Mouse (Mus musculus): ENCODE measurements around the gene Arhgef26. TPM values are rescaled to one million over a fixed set of nuclear protein-coding genes. Genes with fewer than 3 reads are reported as not detected.

Arhgef26 gene
- polyA plus RNA-seq, 1 experiment from 2014 or later: 5.9 TPM

- DNase-seq (ENCODE audit: low spot score): peak; percentile 74
- Histone ChIP-seq H3K36me3 (ENCODE audit: control insufficient read depth, insufficient read depth, low read length) (peaks cover 12% of the 10 kb centered on the region; the same call in 1 of the 2 replicates), H3K9me3 (ENCODE audit: control insufficient read depth, low read length) (no peaks in the 10 kb centered on the region), H3K9ac (ENCODE audit: low read length) (no peak overlapping the region), H3K4me2 (replicated peaks; ENCODE audit: low read depth) (no peak overlapping the region), H3K27ac (replicated peaks) (no peak overlapping the region), H3K27me3 (ENCODE audit: control insufficient read depth, insufficient read depth, low read length) (no peaks in the 10 kb centered on the region), H3K4me1 (replicated peaks; ENCODE audit: control insufficient read depth, insufficient read depth) (no peaks in the 10 kb centered on the region), H3K4me3 (ENCODE audit: low read depth, low read length) (no peak overlapping the region)
- 39% methylated on average over 6 of the region's 6 CpGs for WGBS
- TF ChIP-seq CTCF (IDR thresholded peaks at IDR 0.05; ENCODE audit: low read depth) (peak; percentile 88), EP300 (optimal IDR thresholded peaks at IDR 0.05) (no peak)
- peak; percentile 77; the same call in 1 of the 2 replicates for ATAC-seq (ENCODE audit: low FRiP score, low TSS enrichment)
These were observed 120.3 kb downstream of the Arhgef26 start for GRCm38 (mm10) chr3:62458284-62459013.

DNA sequence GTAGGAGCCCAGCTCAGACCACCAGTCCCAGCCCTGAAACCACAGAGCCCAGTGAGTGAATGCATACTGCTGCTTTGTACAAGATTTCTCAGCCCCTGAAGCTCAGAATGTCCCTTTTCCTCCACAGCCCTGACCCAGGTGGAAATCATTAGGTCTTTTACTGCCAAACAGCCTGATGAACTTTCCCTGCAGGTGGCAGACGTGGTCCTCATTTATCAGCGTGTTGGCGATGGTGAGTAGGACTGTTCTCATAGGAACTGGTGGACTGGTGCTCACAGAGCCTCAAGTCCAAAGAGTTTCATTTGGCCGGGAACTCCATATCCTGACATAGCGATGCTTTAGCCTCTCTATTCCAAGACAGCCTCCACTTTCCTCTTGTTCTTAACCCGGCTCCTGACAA lies 121.3 kb downstream of the Arhgef26 start:
- ATAC-seq (ENCODE audit: low FRiP score, low TSS enrichment) (no peak), DNase-seq (ENCODE audit: low spot score) (no peak)
- TF ChIP-seq CTCF (IDR thresholded peaks at IDR 0.05; ENCODE audit: low read depth) (no peak), EP300 (optimal IDR thresholded peaks at IDR 0.05) (no peak)
- Histone ChIP-seq H3K36me3 (ENCODE audit: control insufficient read depth, insufficient read depth, low read length) (peaks cover 12% of the 10 kb centered on the region; the same call in 1 of the 2 replicates), H3K4me3 (ENCODE audit: low read depth, low read length) (no peak overlapping the region), H3K27ac (replicated peaks) (no peak overlapping the region), H3K9me3 (ENCODE audit: control insufficient read depth, low read length) (no peaks in the 10 kb centered on the region), H3K4me2 (replicated peaks; ENCODE audit: low read depth) (no peak overlapping the region), H3K27me3 (ENCODE audit: control insufficient read depth, insufficient read depth, low read length) (no peaks in the 10 kb centered on the region), H3K9ac (ENCODE audit: low read length) (no peak overlapping the region), H3K4me1 (replicated peaks; ENCODE audit: control insufficient read depth, insufficient read depth) (no peaks in the 10 kb centered on the region)
- 84% methylated on average over 6 of the region's 6 CpGs for WGBS

DNA sequence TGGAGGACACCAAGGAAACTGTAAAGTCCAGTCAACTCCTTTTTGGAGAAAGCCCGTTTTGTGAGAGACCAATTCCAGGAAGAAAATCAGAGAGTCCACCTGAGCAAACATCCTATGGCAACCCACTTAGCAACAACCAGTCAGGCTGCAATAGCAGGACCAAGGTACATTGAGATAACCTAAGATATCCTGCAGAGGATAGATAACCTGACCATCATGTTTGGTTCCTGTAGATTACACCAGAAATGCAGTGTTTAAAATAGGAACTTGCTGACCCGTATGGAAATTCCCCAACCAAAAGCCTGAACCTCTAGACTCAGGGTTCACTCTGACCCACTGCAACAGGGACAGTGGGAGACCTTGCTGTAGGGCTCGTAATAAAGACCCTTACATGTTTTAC lies 126.1 kb downstream of the Arhgef26 start:
- Histone ChIP-seq H3K4me2 (replicated peaks; ENCODE audit: low read depth) (no peak overlapping the region), H3K9ac (ENCODE audit: low read length) (no peak overlapping the region), H3K9me3 (ENCODE audit: control insufficient read depth, low read length) (no peaks in the 10 kb centered on the region), H3K36me3 (ENCODE audit: control insufficient read depth, insufficient read depth, low read length) (peaks cover 17% of the 10 kb centered on the region; the same call in 1 of the 2 replicates), H3K27ac (replicated peaks) (no peak overlapping the region), H3K4me3 (ENCODE audit: low read depth, low read length) (no peak overlapping the region), H3K27me3 (ENCODE audit: control insufficient read depth, insufficient read depth, low read length) (no peaks in the 10 kb centered on the region), H3K4me1 (replicated peaks; ENCODE audit: control insufficient read depth, insufficient read depth) (no peaks in the 10 kb centered on the region)
- DNase-seq (ENCODE audit: low spot score): no peak
- ATAC-seq (ENCODE audit: low FRiP score, low TSS enrichment): no peak
- TF ChIP-seq EP300 (optimal IDR thresholded peaks at IDR 0.05) (no peak), CTCF (IDR thresholded peaks at IDR 0.05; ENCODE audit: low read depth) (no peak)
- WGBS: 68% methylated on average over 3 of the region's 3 CpGs

DNA sequence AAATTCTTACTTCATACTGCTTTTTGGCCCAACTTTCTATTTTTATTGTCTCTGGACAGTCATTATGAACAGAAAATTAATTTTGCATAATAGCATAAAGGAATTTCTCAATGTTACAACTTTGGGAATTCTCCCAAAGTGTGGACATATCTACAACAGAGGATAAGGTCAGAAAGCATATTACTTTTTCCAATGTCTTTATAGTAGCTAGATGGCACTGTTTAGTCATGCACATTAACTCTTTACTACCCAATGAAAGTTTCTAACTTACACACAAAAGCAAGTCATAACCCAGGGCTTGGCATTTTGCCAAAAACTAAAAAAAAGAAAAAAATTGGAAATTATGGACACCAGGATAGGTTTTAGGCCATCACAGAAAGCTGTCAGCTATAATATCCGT lies 132.0 kb downstream of the Arhgef26 start:
- no peak for DNase-seq (ENCODE audit: low spot score)
- TF ChIP-seq CTCF (IDR thresholded peaks at IDR 0.05; ENCODE audit: low read depth): peak; percentile 11; the same call in 1 of the 2 replicates
- TF ChIP-seq EP300 (optimal IDR thresholded peaks at IDR 0.05): no peak
- Histone ChIP-seq H3K4me2 (replicated peaks; ENCODE audit: low read depth) (no peak overlapping the region), H3K4me1 (replicated peaks; ENCODE audit: control insufficient read depth, insufficient read depth) (no peaks in the 10 kb centered on the region), H3K9ac (ENCODE audit: low read length) (no peak overlapping the region), H3K4me3 (ENCODE audit: low read depth, low read length) (no peak overlapping the region), H3K27ac (replicated peaks) (no peak overlapping the region), H3K9me3 (ENCODE audit: control insufficient read depth, low read length) (no peaks in the 10 kb centered on the region), H3K36me3 (ENCODE audit: control insufficient read depth, insufficient read depth, low read length) (peaks cover 16% of the 10 kb centered on the region), H3K27me3 (ENCODE audit: control insufficient read depth, insufficient read depth, low read length) (no peaks in the 10 kb centered on the region)
- 88% methylated on average over 1 of the region's 1 CpGs for WGBS
- no peak for ATAC-seq (ENCODE audit: low FRiP score, low TSS enrichment)

GRCm38 (mm10) chr3:62484340-62484739 lies 146.2 kb downstream of the Arhgef26 start:
- H3K36me3 ChIP-seq (ENCODE audit: control insufficient read depth, insufficient read depth, low read length): peaks cover 7% of the 10 kb centered on the region; the same call in 1 of the 2 replicates
- H3K4me2 ChIP-seq (replicated peaks; ENCODE audit: low read depth): no peak overlapping the region
- ATAC-seq (ENCODE audit: low FRiP score, low TSS enrichment): no peak
- no peak for DNase-seq (ENCODE audit: low spot score)
- H3K4me1 ChIP-seq (replicated peaks; ENCODE audit: control insufficient read depth, insufficient read depth): no peaks in the 10 kb centered on the region
- no peaks in the 10 kb centered on the region for H3K9me3 ChIP-seq (ENCODE audit: control insufficient read depth, low read length)
- no peak overlapping the region for H3K9ac ChIP-seq (ENCODE audit: low read length)
- no peak overlapping the region for H3K27ac ChIP-seq (replicated peaks)
- WGBS: 95% methylated on average over 2 of the region's 2 CpGs
- H3K27me3 ChIP-seq (ENCODE audit: control insufficient read depth, insufficient read depth, low read length): no peaks in the 10 kb centered on the region
- no peak overlapping the region for H3K4me3 ChIP-seq (ENCODE audit: low read depth, low read length)
- TF ChIP-seq CTCF (IDR thresholded peaks at IDR 0.05; ENCODE audit: low read depth) (no peak), EP300 (optimal IDR thresholded peaks at IDR 0.05) (no peak)

- Histone ChIP-seq H3K9ac (ENCODE audit: low read length) (no peak overlapping the region), H3K27ac (replicated peaks) (no peak overlapping the region), H3K4me2 (replicated peaks; ENCODE audit: low read depth) (no peak overlapping the region), H3K4me3 (ENCODE audit: low read depth, low read length) (no peak overlapping the region), H3K4me1 (replicated peaks; ENCODE audit: control insufficient read depth, insufficient read depth) (no peaks in the 10 kb centered on the region), H3K36me3 (ENCODE audit: control insufficient read depth, insufficient read depth, low read length) (peaks cover 12% of the 10 kb centered on the region), H3K9me3 (ENCODE audit: control insufficient read depth, low read length) (no peaks in the 10 kb centered on the region), H3K27me3 (ENCODE audit: control insufficient read depth, insufficient read depth, low read length) (no peaks in the 10 kb centered on the region)
- TF ChIP-seq CTCF (IDR thresholded peaks at IDR 0.05; ENCODE audit: low read depth) (no peak), EP300 (optimal IDR thresholded peaks at IDR 0.05) (no peak)
- no peak for DNase-seq (ENCODE audit: low spot score)
- 71% methylated on average over 6 of the region's 6 CpGs for WGBS
- ATAC-seq (ENCODE audit: low FRiP score, low TSS enrichment): no peak
These were observed 154.4 kb downstream of the Arhgef26 start for GRCm38 (mm10) chr3:62492568-62492967.

Measured in stomach, postnatal 0 days (tissue).